Mouse (Mus musculus): ENCODE measurements around the gene Adamtsl3. TPM values are rescaled to one million over a fixed set of nuclear protein-coding genes. Genes with fewer than 3 reads are reported as not detected.

Gene Adamtsl3
- total and polyA plus RNA-seq, 2 experiments from 2014 or later: 1.00 to 4.1 TPM

DNA sequence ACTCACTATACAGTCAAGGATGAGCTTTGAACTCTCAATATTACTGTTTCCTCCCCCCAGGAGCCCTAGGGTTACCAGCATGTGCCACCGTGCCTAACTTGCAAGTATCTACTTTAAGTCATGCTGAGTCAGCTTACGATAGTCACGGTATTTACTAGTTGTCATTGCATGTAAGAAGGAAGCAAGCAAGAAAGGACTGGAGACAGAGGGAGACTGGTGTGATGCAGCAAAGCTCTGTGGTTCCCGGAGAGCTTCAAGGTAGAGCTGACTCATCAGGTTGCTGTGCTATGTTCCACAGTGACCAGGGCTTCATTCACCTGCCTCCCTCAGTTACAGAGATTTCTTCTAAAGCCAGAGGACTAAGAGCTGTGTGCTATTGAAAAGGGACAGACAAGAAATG, 247.0 kb downstream of the Adamtsl3 start:
- 83% methylated on average over 4 of the region's 4 CpGs for WGBS
- Histone ChIP-seq H3K36me3 (replicated peaks; ENCODE audit: control insufficient read depth, insufficient read depth, low read length) (no peaks in the 10 kb centered on the region), H3K4me3 (ENCODE audit: low read depth, low read length) (no peak overlapping the region), H3K9ac (replicated peaks; ENCODE audit: low read depth, low read length) (no peak overlapping the region), H3K4me1 (ENCODE audit: control insufficient read depth, insufficient read depth) (no peaks in the 10 kb centered on the region), H3K27me3 (ENCODE audit: control insufficient read depth, insufficient read depth, low read length) (no peaks in the 10 kb centered on the region), H3K27ac (ENCODE audit: low read depth) (no peak overlapping the region), H3K9me3 (replicated peaks; ENCODE audit: control insufficient read depth, low read length) (no peaks in the 10 kb centered on the region), H3K4me2 (ENCODE audit: low read depth, low read length) (no peak overlapping the region)
- DNase-seq (ENCODE audit: low spot score): no peak
- no peak for ATAC-seq (ENCODE audit: insufficient read depth, low read depth)
- TF ChIP-seq CTCF (IDR thresholded peaks at IDR 0.05; ENCODE audit: low read depth) (no peak), EP300 (IDR thresholded peaks at IDR 0.05; ENCODE audit: low read depth) (no peak)

DNA sequence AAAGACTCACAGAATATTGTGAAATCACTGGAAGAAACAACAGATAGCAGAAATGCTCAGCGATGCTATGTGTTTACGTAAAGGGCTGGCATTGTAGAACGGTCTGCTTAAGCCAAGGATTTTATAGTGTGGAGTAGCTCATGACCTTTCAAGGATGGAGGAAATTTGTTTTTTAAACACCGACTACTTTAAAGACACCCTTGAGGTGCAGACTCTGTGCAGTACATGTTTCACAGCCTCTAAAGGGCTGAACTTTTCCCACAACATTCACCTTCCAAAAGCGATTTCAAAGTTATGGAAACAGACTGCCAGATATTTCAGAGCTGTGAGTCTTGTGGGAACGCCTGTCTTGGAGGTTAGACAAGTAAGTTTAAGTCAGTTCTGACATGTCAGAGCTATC, 255.4 kb downstream of the Adamtsl3 start:
- WGBS: 80% methylated on average over 6 of the region's 6 CpGs
- H3K4me1 ChIP-seq (ENCODE audit: control insufficient read depth, insufficient read depth): no peaks in the 10 kb centered on the region
- DNase-seq (ENCODE audit: low spot score) (no peak), ATAC-seq (ENCODE audit: insufficient read depth, low read depth) (no peak)
- no peak overlapping the region for H3K9ac ChIP-seq (replicated peaks; ENCODE audit: low read depth, low read length)
- no peaks in the 10 kb centered on the region for H3K9me3 ChIP-seq (replicated peaks; ENCODE audit: control insufficient read depth, low read length)
- H3K4me2 ChIP-seq (ENCODE audit: low read depth, low read length): no peak overlapping the region
- H3K4me3 ChIP-seq (ENCODE audit: low read depth, low read length): no peak overlapping the region
- H3K27ac ChIP-seq (ENCODE audit: low read depth): no peak overlapping the region
- TF ChIP-seq EP300 (IDR thresholded peaks at IDR 0.05; ENCODE audit: low read depth) (no peak), CTCF (IDR thresholded peaks at IDR 0.05; ENCODE audit: low read depth) (no peak)
- no peaks in the 10 kb centered on the region for H3K36me3 ChIP-seq (replicated peaks; ENCODE audit: control insufficient read depth, insufficient read depth, low read length)
- no peaks in the 10 kb centered on the region for H3K27me3 ChIP-seq (ENCODE audit: control insufficient read depth, insufficient read depth, low read length)

DNA sequence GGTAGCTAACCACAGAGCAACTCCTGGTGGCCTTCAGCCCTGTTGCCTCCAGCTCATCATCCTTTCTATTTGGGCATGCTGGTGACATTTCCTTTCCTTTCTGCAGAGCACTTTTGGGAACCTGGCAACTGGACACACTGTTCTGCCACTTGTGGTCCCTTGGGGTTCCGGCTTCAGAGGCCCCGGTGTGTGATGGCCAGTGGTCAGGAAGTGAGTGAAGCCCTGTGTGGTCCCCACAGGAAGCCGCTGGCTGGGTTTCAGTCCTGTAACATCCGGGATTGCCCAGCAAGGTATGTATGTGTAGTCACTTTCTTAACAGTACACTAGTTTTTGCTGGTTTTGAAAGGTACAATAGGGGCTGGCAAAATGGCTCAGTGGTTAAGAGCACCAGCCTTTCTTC, 266.5 kb downstream of the Adamtsl3 start:
- no peaks in the 10 kb centered on the region for H3K36me3 ChIP-seq (replicated peaks; ENCODE audit: control insufficient read depth, insufficient read depth, low read length)
- H3K27ac ChIP-seq (ENCODE audit: low read depth): no peak overlapping the region
- no peak overlapping the region for H3K4me2 ChIP-seq (ENCODE audit: low read depth, low read length)
- H3K4me3 ChIP-seq (ENCODE audit: low read depth, low read length): no peak overlapping the region
- H3K27me3 ChIP-seq (ENCODE audit: control insufficient read depth, insufficient read depth, low read length): no peaks in the 10 kb centered on the region
- DNase-seq (ENCODE audit: low spot score) (no peak), ATAC-seq (ENCODE audit: insufficient read depth, low read depth) (no peak)
- H3K9ac ChIP-seq (replicated peaks; ENCODE audit: low read depth, low read length): no peak overlapping the region
- H3K4me1 ChIP-seq (ENCODE audit: control insufficient read depth, insufficient read depth): no peaks in the 10 kb centered on the region
- no peak for TF ChIP-seq EP300 (IDR thresholded peaks at IDR 0.05; ENCODE audit: low read depth)
- no peak for TF ChIP-seq CTCF (IDR thresholded peaks at IDR 0.05; ENCODE audit: low read depth)
- H3K9me3 ChIP-seq (replicated peaks; ENCODE audit: control insufficient read depth, low read length): no peaks in the 10 kb centered on the region
- 65% methylated on average over 4 of the region's 4 CpGs for WGBS

GRCm38 (mm10) chr7:82605425-82605824, 269.9 kb downstream of the Adamtsl3 start:
- WGBS: 80% methylated on average over 6 of the region's 6 CpGs
- no peak overlapping the region for H3K27ac ChIP-seq (ENCODE audit: low read depth)
- H3K4me2 ChIP-seq (ENCODE audit: low read depth, low read length): no peak overlapping the region
- DNase-seq (ENCODE audit: low spot score) (no peak), ATAC-seq (ENCODE audit: insufficient read depth, low read depth) (no peak)
- H3K4me1 ChIP-seq (ENCODE audit: control insufficient read depth, insufficient read depth): no peaks in the 10 kb centered on the region
- H3K36me3 ChIP-seq (replicated peaks; ENCODE audit: control insufficient read depth, insufficient read depth, low read length): no peaks in the 10 kb centered on the region
- H3K9me3 ChIP-seq (replicated peaks; ENCODE audit: control insufficient read depth, low read length): no peaks in the 10 kb centered on the region
- no peaks in the 10 kb centered on the region for H3K27me3 ChIP-seq (ENCODE audit: control insufficient read depth, insufficient read depth, low read length)
- H3K4me3 ChIP-seq (ENCODE audit: low read depth, low read length): no peak overlapping the region
- no peak overlapping the region for H3K9ac ChIP-seq (replicated peaks; ENCODE audit: low read depth, low read length)
- TF ChIP-seq EP300 (IDR thresholded peaks at IDR 0.05; ENCODE audit: low read depth) (no peak), CTCF (IDR thresholded peaks at IDR 0.05; ENCODE audit: low read depth) (no peak)

DNA sequence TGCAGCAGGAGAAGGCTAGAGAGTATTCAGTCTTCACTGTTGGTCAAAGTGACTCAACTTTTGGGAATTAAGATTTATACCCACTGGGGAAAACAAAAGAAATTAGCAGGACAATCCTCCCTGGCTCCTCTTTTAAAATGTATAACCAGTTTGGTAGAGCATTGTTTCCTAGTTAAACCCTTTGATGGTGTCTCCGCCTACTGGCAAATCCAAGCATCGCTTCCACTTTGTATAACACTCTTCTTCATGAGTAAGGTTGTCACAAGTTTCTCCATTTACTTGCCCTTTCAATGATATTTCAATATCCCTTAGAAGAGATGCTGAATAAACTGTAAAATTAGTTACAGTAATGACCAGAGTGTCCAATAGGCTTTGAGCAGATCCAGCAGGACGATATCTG, 274.1 kb downstream of the Adamtsl3 start:
- no peaks in the 10 kb centered on the region for H3K9me3 ChIP-seq (replicated peaks; ENCODE audit: control insufficient read depth, low read length)
- H3K9ac ChIP-seq (replicated peaks; ENCODE audit: low read depth, low read length): no peak overlapping the region
- WGBS: 59% methylated on average over 3 of the region's 3 CpGs
- DNase-seq (ENCODE audit: low spot score) (peak; percentile 7), ATAC-seq (ENCODE audit: insufficient read depth, low read depth) (no peak)
- H3K36me3 ChIP-seq (replicated peaks; ENCODE audit: control insufficient read depth, insufficient read depth, low read length): no peaks in the 10 kb centered on the region
- H3K4me2 ChIP-seq (ENCODE audit: low read depth, low read length): no peak overlapping the region
- H3K4me1 ChIP-seq (ENCODE audit: control insufficient read depth, insufficient read depth): no peaks in the 10 kb centered on the region
- peak; percentile 45 for TF ChIP-seq CTCF (IDR thresholded peaks at IDR 0.05; ENCODE audit: low read depth)
- no peak for TF ChIP-seq EP300 (IDR thresholded peaks at IDR 0.05; ENCODE audit: low read depth)
- H3K27ac ChIP-seq (ENCODE audit: low read depth): no peak overlapping the region
- H3K27me3 ChIP-seq (ENCODE audit: control insufficient read depth, insufficient read depth, low read length): no peaks in the 10 kb centered on the region
- no peak overlapping the region for H3K4me3 ChIP-seq (ENCODE audit: low read depth, low read length)

DNA sequence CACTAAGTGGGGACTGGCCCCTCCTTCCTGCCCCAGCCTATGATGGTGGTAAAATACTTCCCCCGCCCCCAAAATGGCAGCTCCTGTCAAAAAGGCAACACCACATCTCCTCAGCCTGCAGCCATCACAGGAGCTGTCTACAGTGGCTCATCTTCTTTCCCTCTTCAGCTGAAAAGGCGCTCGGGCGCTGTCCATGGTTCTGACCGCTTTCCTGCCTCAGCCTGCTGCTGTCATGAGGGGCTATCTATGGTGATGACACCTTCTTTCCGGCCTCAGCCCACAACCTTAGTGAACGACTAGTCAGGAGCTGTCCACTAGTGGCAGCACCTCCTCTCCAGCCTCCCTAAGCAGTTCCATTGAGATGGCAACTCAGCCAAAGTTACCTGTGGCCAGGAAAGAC, 289.8 kb downstream of the Adamtsl3 start:
- DNase-seq (ENCODE audit: low spot score): no peak
- peak; percentile 44; the same call in 1 of the 2 replicates for ATAC-seq (ENCODE audit: insufficient read depth, low read depth)
- H3K4me3 ChIP-seq (ENCODE audit: low read depth, low read length): no peak overlapping the region
- WGBS: 6% methylated on average over 7 of the region's 7 CpGs
- no peak for TF ChIP-seq CTCF (IDR thresholded peaks at IDR 0.05; ENCODE audit: low read depth)
- no peak for TF ChIP-seq EP300 (IDR thresholded peaks at IDR 0.05; ENCODE audit: low read depth)
- no peaks in the 10 kb centered on the region for H3K4me1 ChIP-seq (ENCODE audit: control insufficient read depth, insufficient read depth)
- H3K4me2 ChIP-seq (ENCODE audit: low read depth, low read length): no peak overlapping the region
- no peak overlapping the region for H3K27ac ChIP-seq (ENCODE audit: low read depth)
- no peak overlapping the region for H3K9ac ChIP-seq (replicated peaks; ENCODE audit: low read depth, low read length)
- no peaks in the 10 kb centered on the region for H3K9me3 ChIP-seq (replicated peaks; ENCODE audit: control insufficient read depth, low read length)
- no peaks in the 10 kb centered on the region for H3K36me3 ChIP-seq (replicated peaks; ENCODE audit: control insufficient read depth, insufficient read depth, low read length)
- no peaks in the 10 kb centered on the region for H3K27me3 ChIP-seq (ENCODE audit: control insufficient read depth, insufficient read depth, low read length)
